Mouse (Mus musculus): ENCODE data around the gene C1qtnf7. TPM values are rescaled to one million over a fixed set of nuclear protein-coding genes. Genes with fewer than 3 reads are reported as not detected.

Gene C1qtnf7
- polyA plus RNA-seq, 1 experiment = not detected

- no peak for TF ChIP-seq CTCF (IDR thresholded peaks at IDR 0.05; ENCODE audit: low read depth, low read length)
- TF ChIP-seq POLR2A (IDR thresholded peaks at IDR 0.05; ENCODE audit: borderline replicate concordance, low read depth, low read length) = no peak
- Histone ChIP-seq H3K4me3 (ENCODE audit: insufficient read depth, low read length) (no peak overlapping the region), H3K4me1 (ENCODE audit: control insufficient read depth, insufficient read depth, low read length) (no peaks in the 10 kb centered on the region), H3K27ac (ENCODE audit: insufficient read depth, low read depth, low read length) (no peak overlapping the region)
Measured at GRCm38 (mm10) chr5:43530886-43531285, 15.5 kb downstream of the C1qtnf7 start.

GRCm38 (mm10) chr5:43538322-43539167 lies 23.2 kb downstream of the C1qtnf7 start:
- no peaks in the 10 kb centered on the region for H3K4me1 ChIP-seq (ENCODE audit: control insufficient read depth, insufficient read depth, low read length)
- TF ChIP-seq POLR2A (IDR thresholded peaks at IDR 0.05; ENCODE audit: borderline replicate concordance, low read depth, low read length) (no peak), CTCF (IDR thresholded peaks at IDR 0.05; ENCODE audit: low read depth, low read length) (no peak)
- H3K27ac ChIP-seq (ENCODE audit: insufficient read depth, low read depth, low read length) = no peak overlapping the region
- no peak overlapping the region for H3K4me3 ChIP-seq (ENCODE audit: insufficient read depth, low read length)

- TF ChIP-seq CTCF (IDR thresholded peaks at IDR 0.05; ENCODE audit: low read depth, low read length) (no peak), POLR2A (IDR thresholded peaks at IDR 0.05; ENCODE audit: borderline replicate concordance, low read depth, low read length) (no peak)
- Histone ChIP-seq H3K4me1 (ENCODE audit: control insufficient read depth, insufficient read depth, low read length) (no peaks in the 10 kb centered on the region), H3K27ac (ENCODE audit: insufficient read depth, low read depth, low read length) (no peak overlapping the region), H3K4me3 (ENCODE audit: insufficient read depth, low read length) (no peak overlapping the region)
Measured at GRCm38 (mm10) chr5:43539168-43539516, 23.8 kb downstream of the C1qtnf7 start.

- no peak for TF ChIP-seq POLR2A (IDR thresholded peaks at IDR 0.05; ENCODE audit: borderline replicate concordance, low read depth, low read length)
- no peak for TF ChIP-seq CTCF (IDR thresholded peaks at IDR 0.05; ENCODE audit: low read depth, low read length)
- Histone ChIP-seq H3K27ac (ENCODE audit: insufficient read depth, low read depth, low read length) (no peak overlapping the region), H3K4me1 (ENCODE audit: control insufficient read depth, insufficient read depth, low read length) (no peaks in the 10 kb centered on the region), H3K4me3 (ENCODE audit: insufficient read depth, low read length) (no peak overlapping the region)
Measured at GRCm38 (mm10) chr5:43539871-43540270, 24.5 kb downstream of the C1qtnf7 start.

- TF ChIP-seq POLR2A (IDR thresholded peaks at IDR 0.05; ENCODE audit: borderline replicate concordance, low read depth, low read length) (no peak), CTCF (IDR thresholded peaks at IDR 0.05; ENCODE audit: low read depth, low read length) (no peak)
- H3K4me1 ChIP-seq (ENCODE audit: control insufficient read depth, insufficient read depth, low read length) = no peaks in the 10 kb centered on the region
- no peak overlapping the region for H3K4me3 ChIP-seq (ENCODE audit: insufficient read depth, low read length)
- no peak overlapping the region for H3K27ac ChIP-seq (ENCODE audit: insufficient read depth, low read depth, low read length)
Measured at GRCm38 (mm10) chr5:43541492-43541891, 26.2 kb downstream of the C1qtnf7 start.

- Histone ChIP-seq H3K4me1 (ENCODE audit: control insufficient read depth, insufficient read depth, low read length) (no peaks in the 10 kb centered on the region), H3K27ac (ENCODE audit: insufficient read depth, low read depth, low read length) (no peak overlapping the region), H3K4me3 (ENCODE audit: insufficient read depth, low read length) (no peak overlapping the region)
- TF ChIP-seq CTCF (IDR thresholded peaks at IDR 0.05; ENCODE audit: low read depth, low read length) (no peak), POLR2A (IDR thresholded peaks at IDR 0.05; ENCODE audit: borderline replicate concordance, low read depth, low read length) (no peak)
Measured at GRCm38 (mm10) chr5:43542246-43542845, 27.0 kb downstream of the C1qtnf7 start.

- TF ChIP-seq POLR2A (IDR thresholded peaks at IDR 0.05; ENCODE audit: borderline replicate concordance, low read depth, low read length) (no peak), CTCF (IDR thresholded peaks at IDR 0.05; ENCODE audit: low read depth, low read length) (no peak)
- Histone ChIP-seq H3K4me1 (ENCODE audit: control insufficient read depth, insufficient read depth, low read length) (no peaks in the 10 kb centered on the region), H3K4me3 (ENCODE audit: insufficient read depth, low read length) (no peak overlapping the region), H3K27ac (ENCODE audit: insufficient read depth, low read depth, low read length) (no peak overlapping the region)
Measured at GRCm38 (mm10) chr5:43549951-43550350, 34.6 kb downstream of the C1qtnf7 start.

GRCm38 (mm10) chr5:43550444-43550843 lies 35.1 kb downstream of the C1qtnf7 start:
- no peak overlapping the region for H3K27ac ChIP-seq (ENCODE audit: insufficient read depth, low read depth, low read length)
- H3K4me1 ChIP-seq (ENCODE audit: control insufficient read depth, insufficient read depth, low read length) = no peaks in the 10 kb centered on the region
- TF ChIP-seq CTCF (IDR thresholded peaks at IDR 0.05; ENCODE audit: low read depth, low read length) = no peak
- TF ChIP-seq POLR2A (IDR thresholded peaks at IDR 0.05; ENCODE audit: borderline replicate concordance, low read depth, low read length) = no peak
- no peak overlapping the region for H3K4me3 ChIP-seq (ENCODE audit: insufficient read depth, low read length)

- TF ChIP-seq POLR2A (IDR thresholded peaks at IDR 0.05; ENCODE audit: borderline replicate concordance, low read depth, low read length) = no peak
- no peak for TF ChIP-seq CTCF (IDR thresholded peaks at IDR 0.05; ENCODE audit: low read depth, low read length)
- Histone ChIP-seq H3K27ac (ENCODE audit: insufficient read depth, low read depth, low read length) (no peak overlapping the region), H3K4me1 (ENCODE audit: control insufficient read depth, insufficient read depth, low read length) (no peaks in the 10 kb centered on the region), H3K4me3 (ENCODE audit: insufficient read depth, low read length) (no peak overlapping the region)
Measured at GRCm38 (mm10) chr5:43554871-43555270, 39.5 kb downstream of the C1qtnf7 start.

GRCm38 (mm10) chr5:43555406-43555805 lies 40.1 kb downstream of the C1qtnf7 start:
- TF ChIP-seq POLR2A (IDR thresholded peaks at IDR 0.05; ENCODE audit: borderline replicate concordance, low read depth, low read length) = no peak
- TF ChIP-seq CTCF (IDR thresholded peaks at IDR 0.05; ENCODE audit: low read depth, low read length) = no peak
- H3K27ac ChIP-seq (ENCODE audit: insufficient read depth, low read depth, low read length) = no peak overlapping the region
- H3K4me3 ChIP-seq (ENCODE audit: insufficient read depth, low read length) = no peak overlapping the region
- no peaks in the 10 kb centered on the region for H3K4me1 ChIP-seq (ENCODE audit: control insufficient read depth, insufficient read depth, low read length)

All from bone marrow macrophage, adult 2 months (primary cell).